Mouse (Mus musculus) midbrain, embryonic 12.5 days (tissue): ENCODE data around the gene Lin28a. TPM values are rescaled to one million over a fixed set of nuclear protein-coding genes. Genes with fewer than 3 reads are reported as not detected.
A peak's percentile ranks its signal among the peaks of the same experiment; 100 is the strongest.

ENCODE experiments used
- ATAC-seq: fragments of 200-750 bp; cut with Nextera tagmentation; 2 replicates; pipeline ENCODE4 v1.8.0; 2017; ENCODE audit warnings: low read depth, moderate TSS enrichment, moderate library complexity; ENCODE audit not compliant: low FRiP score
- H3K27ac ChIP-seq: fragments of 300-500 bp; sonication (generic); replicated peaks from 2 replicates; pipeline ENCODE4 v1.5.1; 2016; ENCODE audit warnings: mild to moderate bottlenecking
- H3K27me3 ChIP-seq: fragments of 300-500 bp; sonication (generic); 2 replicates; pipeline ENCODE4 v1.6.1; 2016; ENCODE audit warnings: mild to moderate bottlenecking
- H3K36me3 ChIP-seq: fragments of 300-500 bp; sonication (generic); 2 replicates; pipeline ENCODE4 v1.6.1; 2016
- H3K4me1 ChIP-seq: fragments of 300-500 bp; sonication (generic); 2 replicates; pipeline ENCODE4 v1.6.1; 2016
- H3K4me2 ChIP-seq: fragments of 300-500 bp; sonication (generic); replicated peaks from 2 replicates; pipeline ENCODE4 v1.6.1; 2016; ENCODE audit warnings: mild to moderate bottlenecking, moderate library complexity
- H3K4me3 ChIP-seq: fragments of 300-500 bp; sonication (generic); 2 replicates; pipeline ENCODE4 v1.5.1; 2016; ENCODE audit warnings: mild to moderate bottlenecking
- H3K9ac ChIP-seq: fragments of 300-500 bp; sonication (generic); replicated peaks from 2 replicates; pipeline ENCODE4 v1.6.1; 2016; ENCODE audit warnings: mild to moderate bottlenecking, moderate library complexity
- H3K9me3 ChIP-seq: fragments of 300-500 bp; sonication (generic); 2 replicates; pipeline ENCODE4 v1.6.1; 2016; ENCODE audit warnings: mild to moderate bottlenecking
- WGBS: fragments of 180-500 bp; shearing (Covaris S2); methylation state at CpG from one replicate; pipeline ENCODE4 v1.1.7; 2016; 5-methylcytosine and 5-hydroxymethylcytosine counted together
- polyA plus RNA-seq: library from polyadenylated mRNA; unstranded; fragments of >200 nt; fragmentation: Nextera tagmentation; extraction: Ambion mirVana; gene quantifications from 2 replicates; pipeline ENCODE4 v1.2.1, GENCODE M21; 2016

Gene Lin28a
- polyA plus RNA-seq, 1 experiment from 2014 or later: 3.3 TPM

- Histone ChIP-seq H3K4me2 (no peak overlapping the region), H3K9ac (no peak overlapping the region), H3K9me3 (no peaks in the 10 kb centered on the region), H3K27me3 (no peaks in the 10 kb centered on the region; the same call in 1 of the 2 replicates), H3K4me3 (no peak overlapping the region), H3K27ac (no peak overlapping the region), H3K36me3 (no peaks in the 10 kb centered on the region), H3K4me1 (no peaks in the 10 kb centered on the region)
- WGBS: 47% methylated on average over 8 of the region's 8 CpGs
- no peak for ATAC-seq
These were observed 33.9 kb upstream of the Lin28a start for GRCm38 (mm10) chr4:134052560-134052959.

- H3K4me3 ChIP-seq: no peak overlapping the region
- no peak overlapping the region for H3K9ac ChIP-seq
- no peak overlapping the region for H3K4me2 ChIP-seq
- WGBS: 87% methylated on average over 5 of the region's 5 CpGs
- H3K9me3 ChIP-seq: no peaks in the 10 kb centered on the region
- no peak overlapping the region for H3K27ac ChIP-seq
- no peaks in the 10 kb centered on the region for H3K4me1 ChIP-seq
- ATAC-seq: no peak
- H3K27me3 ChIP-seq: no peaks in the 10 kb centered on the region; the same call in 1 of the 2 replicates
- no peaks in the 10 kb centered on the region for H3K36me3 ChIP-seq
These were observed 33.3 kb upstream of the Lin28a start for GRCm38 (mm10) chr4:134051912-134052311.

- H3K27ac ChIP-seq: no peak overlapping the region
- no peak for ATAC-seq
These were observed 29.0 kb upstream of the Lin28a start for GRCm38 (mm10) chr4:134047648-134048047.

GRCm38 (mm10) chr4:134043041-134043440 is 24.4 kb upstream of the Lin28a start:
- H3K9me3 ChIP-seq: no peaks in the 10 kb centered on the region
- no peaks in the 10 kb centered on the region for H3K36me3 ChIP-seq
- H3K27ac ChIP-seq: no peak overlapping the region
- H3K9ac ChIP-seq: no peak overlapping the region; the same call in 1 of the 2 replicates
- H3K4me2 ChIP-seq: no peak overlapping the region
- WGBS: 52% methylated on average over 2 of the region's 2 CpGs
- peaks cover 6% of the 10 kb centered on the region for H3K4me1 ChIP-seq
- H3K27me3 ChIP-seq: no peaks in the 10 kb centered on the region
- ATAC-seq: no peak
- H3K4me3 ChIP-seq: no peak overlapping the region

More at GRCm38 (mm10) chr4:134047648-134048047, 29.0 kb upstream of the Lin28a start:
- H3K27me3 ChIP-seq: no peaks in the 10 kb centered on the region; the same call in 1 of the 2 replicates
- H3K9ac ChIP-seq: no peak overlapping the region
- WGBS: 87% methylated on average over 5 of the region's 5 CpGs
- no peaks in the 10 kb centered on the region for H3K4me1 ChIP-seq
- no peak overlapping the region for H3K4me3 ChIP-seq
- no peak overlapping the region for H3K4me2 ChIP-seq
- H3K9me3 ChIP-seq: no peaks in the 10 kb centered on the region
- no peaks in the 10 kb centered on the region for H3K36me3 ChIP-seq

- 69% methylated on average over 9 of the region's 9 CpGs for WGBS
- Histone ChIP-seq H3K9ac (no peak overlapping the region), H3K4me2 (no peak overlapping the region)
These were observed 22.9 kb upstream of the Lin28a start for GRCm38 (mm10) chr4:134041317-134042123.

GRCm38 (mm10) chr4:134035953-134036352 is 17.3 kb upstream of the Lin28a start:
- H3K4me3 ChIP-seq: no peak overlapping the region
- 6% methylated on average over 16 of the region's 16 CpGs for WGBS
- H3K27me3 ChIP-seq: no peaks in the 10 kb centered on the region
- no peaks in the 10 kb centered on the region for H3K36me3 ChIP-seq
- no peaks in the 10 kb centered on the region for H3K4me1 ChIP-seq
- no peaks in the 10 kb centered on the region for H3K9me3 ChIP-seq
- no peak overlapping the region for H3K27ac ChIP-seq
- ATAC-seq: no peak
- H3K4me2 ChIP-seq: no peak overlapping the region
- H3K9ac ChIP-seq: no peak overlapping the region

More at GRCm38 (mm10) chr4:134041317-134042123, 22.9 kb upstream of the Lin28a start:
- Histone ChIP-seq H3K27ac (no peak overlapping the region), H3K4me1 (peaks cover 6% of the 10 kb centered on the region), H3K9me3 (no peaks in the 10 kb centered on the region), H3K36me3 (no peaks in the 10 kb centered on the region), H3K27me3 (no peaks in the 10 kb centered on the region), H3K4me3 (no peak overlapping the region)
- no peak for ATAC-seq

- 29% methylated on average over 9 of the region's 9 CpGs for WGBS
- ATAC-seq: no peak
- H3K27ac ChIP-seq: no peak overlapping the region
- no peaks in the 10 kb centered on the region for H3K36me3 ChIP-seq
- no peak overlapping the region for H3K9ac ChIP-seq
- H3K4me3 ChIP-seq: no peak overlapping the region
- H3K9me3 ChIP-seq: no peaks in the 10 kb centered on the region
- no peaks in the 10 kb centered on the region for H3K4me1 ChIP-seq
- no peak overlapping the region for H3K4me2 ChIP-seq
- peaks cover 5% of the 10 kb centered on the region; the same call in 1 of the 2 replicates for H3K27me3 ChIP-seq
These were observed 7.2 kb upstream of the Lin28a start for GRCm38 (mm10) chr4:134025802-134026201.

GRCm38 (mm10) chr4:134020621-134021020 is 2.0 kb upstream of the Lin28a start:
- WGBS: 3% methylated on average over 11 of the region's 11 CpGs
- no peak for ATAC-seq
- H3K9ac ChIP-seq: no peak overlapping the region
- no peaks in the 10 kb centered on the region for H3K9me3 ChIP-seq
- H3K4me3 ChIP-seq: no peak overlapping the region
- H3K4me2 ChIP-seq: peak overlapping the region; percentile 54
- H3K27ac ChIP-seq: peak overlapping the region; percentile 90
- H3K27me3 ChIP-seq: peaks cover 13% of the 10 kb centered on the region
- H3K36me3 ChIP-seq: no peaks in the 10 kb centered on the region
- peaks cover 46% of the 10 kb centered on the region for H3K4me1 ChIP-seq

- H3K27ac ChIP-seq: peak overlapping the region; percentile 90
- H3K4me3 ChIP-seq: peak overlapping the region; percentile 49
- no peaks in the 10 kb centered on the region for H3K36me3 ChIP-seq
- peaks cover 49% of the 10 kb centered on the region for H3K4me1 ChIP-seq
- H3K4me2 ChIP-seq: peak overlapping the region; percentile 54
- peak overlapping the region; percentile 41; the same call in 1 of the 2 replicates for H3K9ac ChIP-seq
- WGBS: 1% methylated on average over 16 of the region's 16 CpGs
- peak; percentile 59; the same call in 1 of the 2 replicates for ATAC-seq
- H3K9me3 ChIP-seq: no peaks in the 10 kb centered on the region
- peaks cover 13% of the 10 kb centered on the region for H3K27me3 ChIP-seq
These were observed 1.2 kb upstream of the Lin28a start for GRCm38 (mm10) chr4:134019641-134020351.

- Histone ChIP-seq H3K9ac (peak overlapping the region; percentile 41; the same call in 1 of the 2 replicates), H3K4me3 (peak overlapping the region; percentile 49), H3K27ac (peak overlapping the region; percentile 90), H3K4me1 (peaks cover 49% of the 10 kb centered on the region), H3K27me3 (peaks cover 13% of the 10 kb centered on the region), H3K4me2 (peak overlapping the region; percentile 54), H3K36me3 (no peaks in the 10 kb centered on the region), H3K9me3 (no peaks in the 10 kb centered on the region)
- peak; percentile 67 for ATAC-seq
- WGBS: under 1% methylated on average over 7 of the region's 10 CpGs
These were observed 569 bp upstream of the Lin28a start for GRCm38 (mm10) chr4:134019210-134019609.

- under 1% methylated on average over 46 of the region's 46 CpGs for WGBS
- Histone ChIP-seq H3K4me3 (peak overlapping the region; percentile 49), H3K9me3 (no peaks in the 10 kb centered on the region), H3K27ac (peak overlapping the region; percentile 79), H3K9ac (peak overlapping the region; percentile 62), H3K27me3 (peaks cover 13% of the 10 kb centered on the region), H3K4me2 (peak overlapping the region; percentile 54), H3K36me3 (no peaks in the 10 kb centered on the region), H3K4me1 (peaks cover 53% of the 10 kb centered on the region)
- no peak for ATAC-seq
These were observed 433 bp downstream of the Lin28a start for GRCm38 (mm10) chr4:134018038-134018778.
